Mouse (Mus musculus) intestine, embryonic 15.5 days (tissue): Measurements from ENCODE around the gene Cerk. TPM values are rescaled to one million over a fixed set of nuclear protein-coding genes. Genes with fewer than 3 reads are reported as not detected.

ENCODE experiments used
- ATAC-seq: fragments of 200-750 bp; cut with Nextera tagmentation; 2 replicates; pipeline ENCODE4 v1.8.0; 2017; ENCODE audit warnings: moderate TSS enrichment, moderate library complexity
- H3K27ac ChIP-seq: fragments of 300-500 bp; sonication (generic); 2 replicates; pipeline ENCODE4 v1.5.1; 2015; ENCODE audit warnings: mild to moderate bottlenecking, inconsistent platforms
- H3K27me3 ChIP-seq: fragments of 300-500 bp; sonication (generic); replicated peaks from 2 replicates; pipeline ENCODE4 v1.6.1; 2015; ENCODE audit warnings: inconsistent platforms
- H3K36me3 ChIP-seq: fragments of 300-500 bp; sonication (generic); 2 replicates; pipeline ENCODE4 v1.6.1; 2015; ENCODE audit warnings: inconsistent platforms
- H3K4me1 ChIP-seq: fragments of 300-500 bp; sonication (generic); replicated peaks from 2 replicates; pipeline ENCODE4 v1.6.1; 2015; ENCODE audit warnings: inconsistent platforms
- H3K4me2 ChIP-seq: fragments of 300-500 bp; sonication (generic); replicated peaks from 2 replicates; pipeline ENCODE4 v1.6.1; 2015; ENCODE audit warnings: mild to moderate bottlenecking, inconsistent platforms
- H3K4me3 ChIP-seq: fragments of 300-500 bp; sonication (generic); replicated peaks from 2 replicates; pipeline ENCODE4 v1.5.1; 2015; ENCODE audit warnings: inconsistent platforms
- H3K9ac ChIP-seq: fragments of 300-500 bp; sonication (generic); 2 replicates; pipeline ENCODE4 v1.6.1; 2015; ENCODE audit warnings: inconsistent platforms
- H3K9me3 ChIP-seq: fragments of 300-500 bp; sonication (generic); 2 replicates; pipeline ENCODE4 v1.6.1; 2016; ENCODE audit warnings: inconsistent platforms
- WGBS: fragments of 180-500 bp; shearing (Covaris S2); methylation state at CpG from one replicate; pipeline ENCODE4 v1.1.7; 2015; 5-methylcytosine and 5-hydroxymethylcytosine counted together
- polyA plus RNA-seq: library from polyadenylated mRNA; unstranded; fragments of >200 nt; fragmentation: Nextera tagmentation; extraction: Ambion mirVana; gene quantifications from 2 replicates; pipeline ENCODE4 v1.2.1, GENCODE M21; 2015

Gene Cerk
- polyA plus RNA-seq, 1 experiment from 2014 or later: 8.4 TPM

DNA sequence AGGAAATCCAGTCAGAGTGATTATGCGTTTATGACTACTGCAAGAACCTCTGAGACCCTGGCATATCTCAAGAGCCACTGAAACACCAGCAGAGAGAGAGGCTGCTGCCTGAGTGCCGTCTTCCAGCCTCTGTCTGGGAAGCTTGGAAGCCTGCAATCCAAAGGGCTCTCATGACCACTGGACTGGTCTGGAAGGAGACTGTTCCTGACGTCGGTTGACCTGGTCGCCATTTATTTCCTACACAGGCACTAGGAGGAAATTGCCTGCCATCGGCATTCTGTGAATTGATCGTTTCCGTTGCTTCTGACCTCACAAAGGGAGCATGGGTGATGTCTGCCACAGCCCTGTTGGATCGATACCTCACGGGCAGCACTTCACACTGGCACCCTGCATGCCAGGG is 9.8 kb downstream of the Cerk start:
- H3K4me1 ChIP-seq: 0 out of 2 replicates have a peak, but pooled peaks cover 4% of the 10 kb centered on the region
- no peaks in the 10 kb centered on the region for H3K27me3 ChIP-seq
- H3K27ac ChIP-seq: no peak overlapping the region
- H3K4me2 ChIP-seq: no peak overlapping the region
- ATAC-seq: no peak
- WGBS: 77% methylated on average over 10 of the region's 10 CpGs
- no peaks in the 10 kb centered on the region for H3K9me3 ChIP-seq
- H3K36me3 ChIP-seq: no peaks in the 10 kb centered on the region
- H3K9ac ChIP-seq: no peak overlapping the region
- no peak overlapping the region for H3K4me3 ChIP-seq

DNA sequence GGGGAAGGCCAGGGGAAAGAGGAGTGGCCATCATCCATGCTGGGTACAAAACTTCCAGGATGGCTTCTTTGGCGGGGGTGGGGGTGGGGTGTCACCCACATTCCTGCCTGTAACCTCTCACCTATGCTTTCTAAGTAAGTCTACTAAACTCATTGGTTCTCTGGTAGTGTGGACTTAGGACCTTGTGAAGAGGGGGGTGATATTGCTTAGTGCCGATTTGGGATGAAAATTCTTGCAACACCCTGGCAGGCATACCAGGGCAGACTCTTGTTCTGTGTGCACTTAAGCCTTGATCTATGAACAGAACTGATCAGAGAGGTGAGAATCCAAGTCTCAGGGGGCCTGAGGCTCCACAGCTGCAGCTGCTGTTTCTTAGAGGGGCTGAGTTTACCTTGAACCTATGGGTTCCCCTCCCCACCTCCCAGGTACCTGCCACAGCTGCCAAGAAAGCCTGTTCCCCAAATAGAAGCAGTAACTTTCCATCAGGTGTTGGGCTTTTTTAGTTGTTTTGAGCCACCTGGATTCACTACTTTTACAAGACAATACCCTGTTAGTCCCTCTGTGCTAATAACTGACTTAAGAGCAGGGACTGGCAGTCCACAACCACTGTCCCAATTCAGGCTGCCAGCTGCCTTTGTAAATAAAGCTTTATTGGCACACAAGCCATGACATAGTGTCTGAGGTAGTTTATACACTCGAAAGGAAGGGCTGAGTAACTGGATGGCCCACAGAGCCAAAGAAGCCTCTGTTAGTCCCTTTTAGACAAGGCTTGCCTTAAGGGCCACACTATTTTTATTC is 10.5 kb downstream of the Cerk start:
- Histone ChIP-seq H3K27me3 (no peaks in the 10 kb centered on the region), H3K9ac (no peak overlapping the region), H3K4me2 (no peak overlapping the region), H3K27ac (no peak overlapping the region), H3K4me3 (no peak overlapping the region), H3K9me3 (no peaks in the 10 kb centered on the region), H3K36me3 (no peaks in the 10 kb centered on the region), H3K4me1 (0 out of 2 replicates have a peak, but pooled peaks cover 4% of the 10 kb centered on the region)
- 71% methylated on average over 3 of the region's 3 CpGs for WGBS
- ATAC-seq: no peak

DNA sequence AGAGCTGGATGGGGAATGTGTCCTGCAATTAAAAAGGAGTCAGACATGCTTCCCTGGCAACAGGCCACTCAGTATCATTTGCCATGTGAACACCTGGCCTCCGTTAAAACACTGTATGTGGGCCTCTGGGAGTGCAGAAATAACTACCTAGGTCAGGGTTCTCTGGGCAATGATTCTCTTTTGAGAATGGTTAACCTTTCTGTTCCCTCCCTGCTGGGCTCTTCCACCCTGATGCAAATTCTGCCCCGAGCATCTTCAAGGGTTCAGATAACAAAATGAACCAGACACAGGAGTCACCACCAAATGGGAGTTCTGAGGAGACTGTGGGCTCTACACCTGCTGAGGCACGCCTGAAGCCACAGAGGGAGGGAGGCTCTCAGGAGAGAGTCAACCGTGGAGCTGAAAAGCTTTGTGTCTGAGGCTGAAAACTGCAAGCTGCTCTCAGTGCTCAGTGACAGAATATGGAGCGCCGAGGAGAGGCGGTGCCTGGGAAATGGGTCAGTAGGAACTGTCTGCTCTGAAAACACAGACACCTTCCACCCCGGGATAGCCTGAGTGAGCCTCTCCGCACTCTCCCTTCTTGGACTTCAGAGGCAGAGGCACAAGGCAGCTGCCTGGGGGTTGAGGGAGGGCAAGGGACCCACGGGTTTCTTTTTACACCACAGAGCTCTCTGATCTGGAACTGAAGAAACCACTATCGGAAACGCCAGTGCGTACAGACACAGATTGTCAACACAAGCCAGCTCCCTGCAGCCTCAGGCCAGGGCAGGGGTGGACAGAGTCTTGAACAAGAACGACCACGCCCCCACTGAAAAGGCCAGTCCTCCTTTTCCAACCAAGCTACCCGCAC is 12.6 kb downstream of the Cerk start:
- H3K36me3 ChIP-seq: no peaks in the 10 kb centered on the region
- H3K4me3 ChIP-seq: no peak overlapping the region
- no peak for ATAC-seq
- no peak overlapping the region for H3K9ac ChIP-seq
- H3K27ac ChIP-seq: no peak overlapping the region
- 45% methylated on average over 16 of the region's 16 CpGs for WGBS
- 0 out of 2 replicates have a peak, but pooled peaks cover 4% of the 10 kb centered on the region for H3K4me1 ChIP-seq
- no peaks in the 10 kb centered on the region for H3K9me3 ChIP-seq
- H3K27me3 ChIP-seq: no peaks in the 10 kb centered on the region
- H3K4me2 ChIP-seq: no peak overlapping the region

DNA sequence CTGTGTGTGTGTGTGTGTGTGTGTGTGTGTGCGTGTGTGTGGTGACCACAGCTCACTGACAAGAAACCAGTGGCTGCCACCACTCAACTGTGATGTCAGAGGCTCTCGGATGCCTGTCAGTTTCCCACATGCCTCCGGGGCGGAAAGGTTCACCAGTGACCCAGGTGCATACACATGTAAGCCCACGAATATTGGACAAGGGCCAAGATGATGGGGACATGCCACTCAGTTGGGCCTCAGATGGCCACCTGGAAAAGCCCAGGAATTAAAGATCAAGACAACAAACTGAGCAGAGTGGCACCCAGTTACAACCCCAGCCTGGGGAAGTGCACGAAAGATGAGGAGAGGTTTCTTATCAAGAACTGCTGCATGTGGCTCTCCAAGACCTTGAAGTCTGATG is 13.4 kb downstream of the Cerk start:
- H3K9ac ChIP-seq: no peak overlapping the region
- H3K9me3 ChIP-seq: no peaks in the 10 kb centered on the region
- no peaks in the 10 kb centered on the region for H3K36me3 ChIP-seq
- 70% methylated on average over 6 of the region's 6 CpGs for WGBS
- ATAC-seq: no peak
- 0 out of 2 replicates have a peak, but pooled peaks cover 4% of the 10 kb centered on the region for H3K4me1 ChIP-seq
- no peak overlapping the region for H3K27ac ChIP-seq
- H3K27me3 ChIP-seq: no peaks in the 10 kb centered on the region
- H3K4me2 ChIP-seq: no peak overlapping the region
- no peak overlapping the region for H3K4me3 ChIP-seq

DNA sequence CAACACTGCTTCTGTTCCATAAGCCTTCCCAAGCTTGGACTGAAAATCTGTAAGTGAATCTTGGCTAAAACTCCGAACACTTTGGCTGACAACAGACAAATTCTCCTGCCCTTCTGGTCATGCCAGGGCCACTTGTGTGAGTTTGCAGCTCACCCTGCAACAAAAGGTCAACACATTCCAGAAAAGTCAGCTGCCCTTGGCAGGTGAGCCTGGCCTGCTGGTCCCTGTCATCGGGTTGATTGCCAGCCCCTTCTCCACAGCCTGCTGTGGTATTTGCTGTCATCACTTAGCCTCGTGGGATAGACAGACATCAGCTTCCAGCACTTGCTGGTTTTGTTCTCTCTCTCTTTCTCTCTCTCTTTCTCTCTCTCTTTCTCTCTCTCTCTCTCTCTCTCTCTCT is 13.8 kb downstream of the Cerk start:
- H3K27ac ChIP-seq: no peak overlapping the region
- no peak overlapping the region for H3K9ac ChIP-seq
- no peak for ATAC-seq
- H3K4me2 ChIP-seq: no peak overlapping the region
- H3K9me3 ChIP-seq: no peaks in the 10 kb centered on the region
- no peaks in the 10 kb centered on the region for H3K27me3 ChIP-seq
- no peak overlapping the region for H3K4me3 ChIP-seq
- H3K36me3 ChIP-seq: no peaks in the 10 kb centered on the region
- 0 out of 2 replicates have a peak, but pooled peaks cover 4% of the 10 kb centered on the region for H3K4me1 ChIP-seq
- 42% methylated on average over 3 of the region's 3 CpGs for WGBS

DNA sequence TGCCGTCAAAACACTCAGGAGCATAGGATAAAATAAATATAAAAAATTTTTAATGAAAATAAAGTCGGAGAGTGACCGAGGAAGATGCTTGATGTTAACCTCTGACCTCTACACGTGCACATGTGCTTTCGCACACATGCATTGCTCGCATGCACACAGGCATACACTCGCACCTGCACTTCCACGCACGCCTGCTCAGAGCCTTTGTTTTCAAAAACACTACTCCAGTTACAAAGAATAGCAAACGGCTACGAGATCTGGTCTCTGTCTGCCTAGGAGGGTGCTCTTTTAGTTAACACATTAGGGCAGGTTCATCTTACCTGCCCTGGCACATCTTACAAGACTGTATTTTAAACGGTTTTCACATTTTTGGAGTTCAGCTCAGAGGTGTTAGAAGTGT is 14.6 kb downstream of the Cerk start:
- Histone ChIP-seq H3K27me3 (no peaks in the 10 kb centered on the region), H3K9ac (no peak overlapping the region), H3K36me3 (no peaks in the 10 kb centered on the region), H3K4me2 (no peak overlapping the region), H3K9me3 (no peaks in the 10 kb centered on the region), H3K4me1 (0 out of 2 replicates have a peak, but pooled peaks cover 4% of the 10 kb centered on the region), H3K4me3 (no peak overlapping the region), H3K27ac (no peak overlapping the region)
- WGBS: 77% methylated on average over 12 of the region's 12 CpGs
- no peak for ATAC-seq

DNA sequence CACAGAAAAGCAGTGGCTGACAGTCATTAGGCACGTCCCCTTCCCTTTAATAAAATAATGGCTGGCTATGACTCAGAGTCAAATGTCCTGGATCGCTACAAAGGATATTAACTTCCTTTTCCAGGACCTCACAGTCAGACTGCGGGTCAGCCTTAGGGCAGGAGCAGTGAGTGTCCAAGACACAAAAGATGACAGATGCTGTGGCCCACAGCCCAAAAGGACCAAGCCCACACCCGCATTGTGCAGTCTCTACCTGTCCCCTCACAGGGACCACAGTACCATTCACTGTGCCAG is 16.2 kb downstream of the Cerk start:
- Histone ChIP-seq H3K36me3 (no peaks in the 10 kb centered on the region), H3K9me3 (no peaks in the 10 kb centered on the region), H3K27me3 (no peaks in the 10 kb centered on the region), H3K9ac (no peak overlapping the region), H3K4me2 (no peak overlapping the region), H3K4me3 (no peak overlapping the region), H3K27ac (no peak overlapping the region), H3K4me1 (0 out of 2 replicates have a peak, but pooled peaks cover 4% of the 10 kb centered on the region)
- no peak for ATAC-seq
- 77% methylated on average over 4 of the region's 4 CpGs for WGBS

DNA sequence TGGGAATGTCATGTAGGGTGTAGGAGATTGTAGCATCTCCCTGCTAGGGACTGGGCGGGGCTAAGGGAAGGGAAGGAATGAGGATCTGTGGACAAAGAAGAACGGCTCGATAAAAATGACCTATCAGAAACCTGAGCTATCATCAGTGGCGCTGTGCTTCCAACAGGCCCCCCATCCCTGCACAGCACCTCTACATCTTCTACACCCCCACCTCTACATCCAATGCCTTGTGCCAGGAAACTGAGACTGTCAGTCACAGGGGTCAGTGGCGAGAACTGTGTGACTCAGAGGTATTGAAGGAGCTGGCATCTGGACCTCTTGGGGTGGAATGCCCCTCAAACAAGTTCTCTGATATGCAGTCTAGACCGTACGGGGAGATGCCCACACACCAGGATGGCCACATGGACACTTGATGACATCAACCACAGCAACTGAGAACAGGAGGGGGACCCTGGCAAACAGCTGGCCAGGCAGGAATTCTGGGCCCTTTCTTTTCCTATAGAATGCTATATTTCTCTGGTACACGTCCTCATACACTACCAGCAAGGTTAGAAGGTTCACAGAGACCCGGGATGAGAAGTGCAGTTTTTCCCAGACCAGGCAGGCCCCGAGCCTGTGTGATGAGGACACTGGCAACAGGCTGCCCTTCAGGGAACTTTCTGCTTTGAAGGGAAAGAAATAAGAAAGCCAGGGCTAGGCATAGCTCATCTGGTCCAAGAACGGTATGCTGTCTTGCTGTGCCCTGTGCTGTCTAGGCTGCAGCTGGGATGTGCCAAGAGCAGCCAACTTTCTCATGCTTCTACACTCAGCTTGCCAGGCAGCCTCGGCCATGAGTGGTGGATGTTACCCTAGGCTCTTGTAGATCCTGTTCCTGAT is 16.8 kb downstream of the Cerk start:
- ATAC-seq: no peak
- Histone ChIP-seq H3K4me2 (no peak overlapping the region), H3K9me3 (no peaks in the 10 kb centered on the region), H3K4me3 (no peak overlapping the region), H3K27me3 (no peaks in the 10 kb centered on the region), H3K27ac (no peak overlapping the region), H3K9ac (no peak overlapping the region), H3K4me1 (0 out of 2 replicates have a peak, but pooled peaks cover 4% of the 10 kb centered on the region), H3K36me3 (no peaks in the 10 kb centered on the region)
- WGBS: 73% methylated on average over 12 of the region's 12 CpGs

DNA sequence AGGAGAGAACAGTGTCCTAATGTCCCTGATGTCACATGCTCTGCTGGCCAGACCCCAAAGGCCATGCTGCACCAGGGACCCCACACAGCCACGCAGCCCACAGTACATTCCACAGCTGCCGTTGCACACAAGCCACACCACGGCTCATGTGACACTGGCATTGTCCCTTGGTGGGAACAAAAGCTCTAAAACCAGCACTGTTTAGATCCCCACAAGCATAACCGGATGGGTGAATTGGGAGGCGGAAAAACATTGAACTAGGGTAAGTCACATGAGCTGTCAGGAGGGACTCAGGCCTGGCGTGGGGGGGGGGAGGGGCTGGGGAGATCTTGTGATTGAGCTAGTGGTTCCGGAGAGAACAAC is 17.5 kb downstream of the Cerk start:
- Histone ChIP-seq H3K4me2 (no peak overlapping the region), H3K27ac (no peak overlapping the region), H3K36me3 (no peaks in the 10 kb centered on the region), H3K9ac (no peak overlapping the region), H3K4me3 (no peak overlapping the region), H3K9me3 (no peaks in the 10 kb centered on the region), H3K27me3 (no peaks in the 10 kb centered on the region), H3K4me1 (0 out of 2 replicates have a peak, but pooled peaks cover 4% of the 10 kb centered on the region)
- ATAC-seq: no peak
- 66% methylated on average over 7 of the region's 7 CpGs for WGBS

DNA sequence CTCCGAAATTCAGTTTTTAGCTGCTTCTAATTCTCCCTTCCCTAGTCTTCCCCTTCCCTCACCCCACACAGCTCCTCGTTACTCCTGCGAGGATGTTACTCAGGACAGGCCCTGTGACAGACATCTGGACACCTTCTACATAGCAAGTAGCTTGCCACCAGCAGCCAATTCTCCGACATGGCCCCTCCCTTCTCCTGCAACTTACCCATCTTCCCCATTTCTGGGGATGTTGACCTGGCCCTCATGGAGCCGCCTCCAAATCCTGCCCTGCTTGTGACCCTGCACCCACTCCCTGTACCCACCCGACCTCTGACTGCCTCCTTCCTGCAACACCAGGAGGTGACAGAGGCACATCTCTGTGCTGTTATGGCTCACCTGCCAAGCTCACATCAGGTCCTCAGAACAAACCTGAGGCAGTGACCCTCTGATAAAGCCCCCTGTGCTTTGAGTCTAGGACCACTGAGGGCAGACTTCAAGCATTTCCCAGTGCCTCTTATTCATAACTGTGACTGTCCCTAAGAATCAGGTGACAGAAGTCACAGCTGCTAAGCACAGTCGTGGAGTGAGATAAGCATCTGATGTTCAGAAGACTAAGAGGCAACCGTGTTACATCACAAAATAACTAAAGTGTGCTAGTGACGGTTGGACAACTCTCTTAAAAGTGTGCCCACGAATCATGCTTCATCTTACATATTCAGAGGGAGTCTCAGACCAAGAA is 18.0 kb downstream of the Cerk start:
- Histone ChIP-seq H3K27ac (no peak overlapping the region), H3K4me2 (no peak overlapping the region), H3K4me3 (no peak overlapping the region), H3K27me3 (no peaks in the 10 kb centered on the region), H3K9ac (no peak overlapping the region), H3K4me1 (0 out of 2 replicates have a peak, but pooled peaks cover 4% of the 10 kb centered on the region), H3K36me3 (no peaks in the 10 kb centered on the region), H3K9me3 (no peaks in the 10 kb centered on the region)
- ATAC-seq: no peak
- WGBS: 77% methylated on average over 10 of the region's 10 CpGs

DNA sequence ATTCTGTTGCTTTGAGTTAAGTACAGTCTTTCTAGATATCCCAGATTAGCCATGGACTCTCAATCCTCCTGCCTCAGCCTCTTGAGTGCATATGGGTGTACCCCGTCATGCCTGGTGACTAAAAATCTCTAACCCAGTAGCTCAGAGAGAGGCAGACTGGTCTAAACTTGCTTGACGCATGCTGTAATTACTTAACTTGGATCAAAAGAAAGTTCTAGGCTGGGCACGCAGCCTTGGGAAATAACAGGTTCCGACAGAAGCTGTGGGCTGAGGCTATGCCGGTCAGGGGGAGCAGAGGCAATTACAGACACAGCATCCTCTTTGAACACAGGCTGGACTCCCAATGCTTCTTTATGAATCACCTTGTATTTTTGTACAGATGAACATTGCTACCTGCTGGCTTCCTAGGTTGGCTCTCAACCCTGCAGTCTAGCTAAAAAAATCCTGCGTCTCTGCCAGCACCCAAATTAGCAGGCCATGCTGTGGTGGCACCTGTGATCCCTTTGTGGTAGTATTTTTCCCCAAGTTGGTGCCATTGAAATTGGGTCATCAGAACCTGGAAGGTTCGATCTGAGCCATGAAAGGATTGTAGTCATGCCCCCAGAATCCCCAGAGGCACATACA is 18.8 kb downstream of the Cerk start:
- Histone ChIP-seq H3K9ac (no peak overlapping the region), H3K27me3 (no peaks in the 10 kb centered on the region), H3K4me2 (no peak overlapping the region), H3K4me1 (no peaks in the 10 kb centered on the region), H3K9me3 (no peaks in the 10 kb centered on the region), H3K4me3 (no peak overlapping the region), H3K27ac (no peak overlapping the region), H3K36me3 (no peaks in the 10 kb centered on the region)
- 89% methylated on average over 7 of the region's 7 CpGs for WGBS
- ATAC-seq: no peak
